Mouse (Mus musculus) erythroblast, adult 5-6 weeks (primary cell): ENCODE measurements around the gene Ifnl2. TPM values are rescaled to one million over a fixed set of nuclear protein-coding genes. Genes with fewer than 3 reads are reported as not detected.

Experiments
- ATAC-seq: replicated peaks from 2 replicates; pipeline ENCODE4 v1.8.0; 2016; ENCODE audit warnings: moderate number of reproducible peaks, mild to moderate bottlenecking, moderate TSS enrichment, inconsistent platforms; ENCODE audit not compliant: poor library complexity, low FRiP score, severe bottlenecking
- total RNA-seq, 2 experiments: library from RNA; stranded (forward) in 1 of 2; stranded (reverse) in 1 of 2; fragments of 150-400 nt in 1 of 2; fragments of 200-764, 138-1000 nt in 1 of 2; gene quantifications; 2 replicates each; pipeline versions ENCODE4 v1.2.3 to v1.2.4; 2015 to 2017; ENCODE audit warnings: low replicate concordance in 2 of 2

Gene Ifnl2
- total RNA-seq, 2 experiments from 2014 or later: not detected

DNA sequence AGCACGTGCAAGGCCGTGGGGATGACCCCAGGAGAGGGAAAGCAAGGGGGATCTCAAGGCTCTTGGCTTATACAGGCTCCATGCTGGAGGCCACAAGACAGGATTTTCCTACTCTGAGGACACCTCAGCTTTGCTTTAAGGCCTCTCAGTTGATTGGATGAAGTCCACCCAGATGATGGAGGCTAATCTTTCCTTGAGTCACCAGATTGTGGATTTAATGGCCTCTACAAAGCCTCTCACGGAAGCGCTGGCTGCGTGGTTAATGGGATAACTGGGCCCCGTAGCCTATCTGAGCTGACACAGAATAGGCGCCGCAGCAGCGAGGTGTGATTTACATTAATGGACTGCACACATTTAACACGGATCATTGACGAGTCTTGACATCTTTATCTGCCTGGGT is 14.8 kb downstream of the Ifnl2 start:
- no peak for ATAC-seq

DNA sequence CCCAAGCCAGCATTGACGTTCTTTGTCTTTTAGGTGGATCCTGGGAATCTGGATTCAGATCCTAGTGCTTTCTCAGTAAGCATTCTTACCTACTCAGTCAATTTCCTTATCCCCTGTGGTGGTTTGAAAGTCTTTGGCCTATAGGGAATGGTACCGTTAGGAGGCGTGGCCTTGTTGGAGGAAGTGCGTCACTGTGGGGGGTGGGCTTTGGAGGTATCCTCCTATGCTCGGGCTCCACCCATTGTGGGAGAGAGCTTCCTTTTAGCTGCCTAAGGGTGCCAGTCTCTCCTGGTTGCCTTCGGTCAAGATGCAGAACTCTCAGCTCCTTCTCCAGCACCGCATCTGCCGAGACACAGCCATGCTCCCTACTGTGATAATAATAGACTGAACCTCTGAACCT is 17.9 kb downstream of the Ifnl2 start:
- no peak for ATAC-seq

DNA sequence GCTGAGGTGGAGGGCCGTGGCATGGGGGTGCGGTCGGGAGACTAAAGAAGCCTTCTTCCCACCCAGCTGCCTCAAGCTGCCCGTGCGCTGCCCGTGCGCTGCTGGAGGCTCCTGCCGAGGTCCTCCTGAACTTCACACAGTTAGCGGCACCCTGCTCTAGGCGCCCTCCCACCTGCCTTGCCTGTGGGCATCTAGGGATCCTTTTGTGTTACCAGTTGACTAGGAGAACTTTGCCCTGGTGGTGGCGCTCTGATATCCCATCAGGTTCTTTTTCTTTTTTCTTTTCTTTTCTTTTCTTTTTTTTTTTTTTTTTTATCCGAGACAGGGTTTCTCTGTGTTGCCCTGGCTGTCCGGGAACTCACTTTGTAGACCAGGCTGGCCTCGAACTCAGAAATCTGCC is 19.4 kb downstream of the Ifnl2 start:
- ATAC-seq: no peak

DNA sequence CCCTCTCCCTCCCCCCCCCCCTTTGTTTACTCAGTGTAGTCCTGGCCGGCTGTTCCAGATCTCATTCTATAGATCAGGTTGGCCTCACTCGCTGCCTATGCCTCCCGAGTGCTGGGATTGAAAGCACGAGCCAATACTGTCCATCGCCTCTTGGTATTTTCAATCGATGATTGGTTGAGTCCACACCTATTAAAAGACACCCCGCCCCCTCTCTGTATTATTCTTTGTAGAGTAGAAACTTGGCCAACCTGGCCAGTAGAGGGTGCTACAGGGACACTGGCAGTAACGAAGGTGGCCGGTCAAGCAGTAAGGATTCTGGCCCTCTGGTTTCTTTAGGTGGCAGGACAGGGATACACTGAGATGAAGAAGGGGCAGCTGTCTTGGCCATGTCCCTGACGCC is 19.8 kb downstream of the Ifnl2 start:
- no peak for ATAC-seq

DNA sequence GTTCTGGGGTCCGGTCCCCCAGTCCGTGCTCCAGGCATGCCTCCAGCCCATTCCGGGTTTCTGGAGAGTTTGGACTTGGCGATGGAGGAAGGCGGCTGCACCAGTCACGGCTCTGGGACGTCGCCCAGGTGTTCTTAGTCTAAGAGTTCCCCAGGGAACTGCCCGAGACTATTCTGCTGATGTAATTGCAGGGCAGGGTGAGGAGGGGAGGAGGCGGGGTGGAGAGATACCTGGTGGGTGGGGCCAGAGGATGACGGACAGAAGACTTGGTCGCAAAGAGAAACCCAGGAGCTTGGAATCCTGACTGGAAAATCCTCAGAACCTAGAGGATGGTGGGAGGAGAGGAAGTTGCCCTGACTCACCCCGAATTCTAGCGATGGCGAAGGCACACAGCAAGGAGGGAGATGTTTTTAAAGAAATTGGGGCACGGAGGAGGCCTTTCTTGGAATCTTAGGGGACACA is 22.2 kb downstream of the Ifnl2 start:
- no peak for ATAC-seq

DNA sequence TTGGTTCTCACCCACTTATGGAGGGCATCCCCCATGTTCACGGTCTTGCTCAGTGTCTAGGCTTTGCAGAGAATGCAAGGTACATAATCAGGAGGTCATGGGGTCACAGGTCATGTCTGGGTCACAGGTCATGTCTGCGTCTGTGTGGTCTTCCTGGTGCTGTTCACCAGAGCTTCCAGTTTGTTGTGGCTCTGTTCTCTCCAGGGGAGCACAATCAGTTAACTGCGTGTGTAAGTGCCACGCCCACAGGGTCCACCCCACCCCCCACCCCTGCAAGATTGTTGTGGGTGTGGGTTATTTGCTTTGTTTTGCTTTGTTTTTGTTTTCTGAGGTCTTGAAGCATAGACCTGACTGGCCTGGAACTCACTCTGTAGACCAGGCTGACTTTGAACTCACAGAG is 26.1 kb downstream of the Ifnl2 start:
- no peak for ATAC-seq

DNA sequence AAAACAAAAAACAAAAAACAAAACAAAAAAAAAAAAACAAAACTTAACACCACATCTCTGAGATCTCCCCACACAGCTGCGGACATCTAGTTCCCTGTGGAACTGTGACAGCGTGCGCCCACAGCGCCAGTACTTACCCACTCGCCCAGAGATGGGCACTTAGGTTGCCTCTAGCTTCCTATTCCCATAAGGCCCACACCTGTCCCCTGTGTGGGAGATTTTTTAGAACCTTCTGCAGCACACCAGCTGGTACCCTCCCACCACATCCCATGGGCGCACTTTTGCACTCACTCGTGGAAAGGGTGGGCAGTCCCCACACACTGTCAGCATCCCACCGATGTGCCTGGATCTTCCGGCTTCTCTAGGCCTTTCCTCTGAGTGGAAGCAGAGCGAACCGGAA is 27.4 kb downstream of the Ifnl2 start:
- no peak for ATAC-seq

DNA sequence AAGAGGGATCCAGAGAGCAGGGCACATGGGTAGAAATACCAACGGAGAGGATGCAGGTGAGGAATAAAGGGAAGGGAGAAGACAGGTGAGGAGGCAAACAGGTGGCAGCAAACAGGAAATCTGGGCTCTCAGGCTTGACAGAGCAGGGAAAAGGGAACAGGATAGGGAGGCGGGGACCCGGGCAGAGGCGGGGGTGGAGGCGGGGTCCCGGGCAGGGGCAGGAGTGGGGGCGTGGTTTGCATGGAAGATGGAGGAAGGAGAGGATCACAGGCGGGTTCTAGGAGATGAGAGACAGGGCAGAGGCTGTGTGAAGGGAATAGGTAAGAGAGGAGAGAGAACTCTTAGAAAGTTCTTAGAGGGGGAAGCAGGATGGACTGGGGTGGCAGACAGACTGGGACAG is 31.4 kb downstream of the Ifnl2 start:
- ATAC-seq: no peak

DNA sequence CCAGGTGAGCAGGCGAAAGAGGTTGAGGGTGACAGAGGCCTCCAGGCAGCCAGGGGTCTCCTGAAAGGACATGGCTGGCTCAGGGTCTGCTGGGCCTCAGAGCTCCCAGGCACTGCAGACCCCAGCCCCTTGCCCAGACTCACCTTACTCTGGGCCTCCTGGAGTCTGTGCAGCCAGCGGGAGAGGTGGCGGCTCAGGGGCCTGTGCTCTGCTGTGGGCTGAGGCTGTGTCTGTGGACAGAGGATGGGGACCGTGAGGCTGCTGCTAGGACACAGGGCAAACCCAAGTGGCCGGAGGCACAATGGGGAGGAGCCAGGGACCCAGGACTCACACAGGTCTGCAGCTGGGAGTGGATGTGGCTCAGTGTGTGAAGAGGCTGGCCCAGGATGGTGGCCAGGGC is 32.9 kb downstream of the Ifnl2 start:
- peak; percentile 30; the same call in 1 of the 2 replicates for ATAC-seq

DNA sequence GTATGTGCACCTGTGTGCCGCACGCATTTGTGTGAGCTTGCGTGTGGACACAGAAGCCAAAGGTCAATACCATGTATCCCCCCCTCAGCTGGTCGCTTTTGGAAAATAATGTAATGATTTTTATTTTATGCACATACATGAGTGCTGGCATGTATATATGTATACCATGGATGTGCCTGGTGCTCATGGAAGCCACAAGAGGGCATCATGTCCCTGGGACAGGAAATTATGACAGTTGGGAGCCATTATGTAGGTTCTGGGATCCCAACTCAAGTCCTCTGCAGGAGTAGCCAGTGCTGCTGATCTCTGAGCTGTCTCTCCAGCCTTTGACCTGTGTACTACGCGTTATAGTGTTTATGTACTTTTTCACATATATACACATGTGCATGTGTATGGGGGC is 34.1 kb downstream of the Ifnl2 start:
- no peak for ATAC-seq

DNA sequence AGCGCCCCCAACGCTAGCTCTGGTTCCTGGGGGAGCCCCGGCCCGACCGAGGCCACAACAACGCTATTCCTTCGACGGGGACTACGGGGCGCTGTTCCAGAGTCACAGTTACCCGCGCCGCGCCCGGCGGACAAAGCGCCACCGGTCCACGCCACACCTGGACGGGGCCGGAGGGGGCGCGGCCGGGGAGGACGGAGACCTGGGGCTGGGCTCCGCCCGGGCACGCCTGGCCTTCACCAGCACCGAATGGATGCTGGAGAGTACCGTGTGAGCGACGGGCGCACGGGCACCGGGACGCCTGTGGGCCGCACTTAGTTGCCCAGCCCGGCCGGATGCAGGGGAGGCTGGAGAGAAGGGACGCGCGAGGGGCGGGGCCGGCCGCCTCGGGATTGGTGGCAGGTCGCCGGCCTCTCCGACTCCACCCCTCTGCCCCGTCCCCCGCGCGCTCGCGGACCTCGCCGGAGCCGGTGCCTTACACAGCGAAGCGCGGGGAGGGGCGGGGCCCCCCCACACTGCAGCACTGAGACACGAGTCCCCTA is 43.0 kb downstream of the Ifnl2 start:
- ATAC-seq: no peak

DNA sequence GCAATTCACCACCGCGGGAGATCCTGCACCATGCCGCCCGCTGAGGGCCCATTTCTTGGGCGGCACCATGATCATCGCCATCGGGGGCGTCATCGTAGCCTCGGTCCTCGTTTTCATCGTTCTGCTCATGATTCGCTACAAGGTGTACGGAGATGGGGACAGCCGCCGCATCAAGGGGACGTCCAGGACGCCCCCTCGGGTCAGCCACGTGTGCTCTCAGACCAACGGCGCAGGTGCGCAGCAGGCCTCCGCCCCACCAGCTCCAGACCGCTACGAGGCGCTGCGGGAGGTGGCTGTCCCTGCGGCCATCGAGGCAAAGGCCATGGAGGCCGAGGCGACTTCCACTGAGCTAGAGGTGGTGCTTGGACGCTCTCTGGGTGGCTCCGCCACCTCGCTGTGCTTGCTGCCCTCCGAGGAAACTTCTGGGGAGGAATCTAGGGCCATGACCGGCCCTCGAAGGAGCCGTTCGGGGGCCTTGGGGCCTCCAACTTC is 43.5 kb downstream of the Ifnl2 start:
- ATAC-seq: no peak

DNA sequence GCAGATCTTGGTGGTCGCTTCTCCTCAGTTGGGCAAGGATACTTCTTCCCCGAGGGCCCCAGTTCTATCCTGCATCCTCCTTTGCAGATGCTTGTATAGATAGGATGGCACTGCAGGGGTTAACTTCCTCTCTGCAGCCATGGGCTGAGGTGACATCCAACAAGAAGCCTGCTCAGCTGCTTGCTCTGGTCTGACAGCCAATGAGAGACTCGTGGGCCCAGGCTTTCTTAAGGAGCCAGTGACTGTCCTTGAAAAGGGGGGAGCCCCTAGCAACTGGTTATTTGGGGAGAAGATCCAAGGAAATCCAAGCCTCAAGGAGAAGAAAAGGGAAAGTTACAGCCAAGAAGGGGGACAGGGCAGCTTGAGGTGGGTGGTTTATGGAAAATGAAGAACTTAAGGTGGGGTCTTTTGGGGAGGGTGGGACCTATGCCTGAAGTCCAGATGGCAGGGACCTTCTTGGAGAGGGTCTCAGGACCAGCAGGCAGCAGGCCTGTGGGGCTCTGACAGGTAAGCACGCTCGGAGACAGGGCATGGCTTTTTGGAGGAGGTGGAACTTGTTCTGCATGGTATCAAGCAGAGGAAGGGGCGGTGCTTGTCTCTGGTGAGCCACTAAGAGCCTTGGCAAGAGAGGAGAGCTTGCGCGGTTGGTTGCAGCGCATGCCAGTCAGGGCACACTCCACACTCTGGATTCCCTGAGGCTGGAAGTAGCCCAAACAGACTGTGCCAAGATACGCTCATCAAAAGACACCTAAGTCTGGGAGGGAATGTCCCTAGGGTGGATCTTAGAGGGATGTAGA is 45.6 kb downstream of the Ifnl2 start:
- no peak for ATAC-seq

DNA sequence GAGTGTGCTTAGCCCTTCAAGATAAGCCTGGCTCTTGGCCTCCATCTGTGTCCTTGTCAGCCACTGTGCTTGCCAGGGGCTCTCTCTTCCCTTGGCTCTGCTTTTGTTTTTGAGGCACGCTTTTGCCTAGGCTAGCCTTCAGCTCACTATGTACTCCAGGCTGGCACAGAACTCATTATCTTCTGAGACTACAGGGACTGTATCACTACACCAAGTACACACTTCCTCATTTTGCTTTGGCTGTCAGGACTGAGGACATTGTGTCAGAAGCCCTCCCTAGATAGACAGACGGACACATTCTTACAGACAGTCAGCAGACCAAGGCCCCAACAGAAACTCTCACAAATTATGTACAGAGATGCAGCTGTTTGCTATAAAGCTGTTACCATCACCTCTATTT is 47.5 kb downstream of the Ifnl2 start:
- no peak for ATAC-seq

DNA sequence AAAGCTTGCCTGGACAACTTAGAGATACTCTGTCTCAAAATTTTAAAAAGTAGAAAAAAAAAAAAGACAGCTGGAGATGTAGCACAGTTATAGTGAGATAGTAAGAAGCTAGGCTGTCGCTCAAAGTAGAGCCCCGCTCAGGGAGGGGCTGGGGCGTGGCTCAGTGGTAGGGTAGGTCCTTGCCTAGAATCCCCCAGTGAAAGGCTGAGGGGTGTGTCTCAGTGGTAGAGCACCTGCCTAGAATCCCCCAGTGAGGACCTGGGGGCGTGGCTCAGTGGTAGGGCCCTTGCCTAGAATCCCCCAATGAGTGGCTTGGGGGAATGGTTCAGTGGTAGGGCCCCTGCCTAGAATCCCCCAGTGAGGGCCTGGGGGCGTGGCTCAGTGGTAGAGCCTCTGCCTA is 49.9 kb downstream of the Ifnl2 start:
- ATAC-seq: no peak

Other genes with a start within 250 kb of the Ifnl2 start
- gene Eid2, start 242.6 kb downstream of the Ifnl2 start, total RNA-seq (2015; ENCODE audit: low replicate concordance): not detected in 2 replicates
- gene Eid2, start 242.6 kb downstream of the Ifnl2 start, total RNA-seq (2017; ENCODE audit: low replicate concordance): 0.34 and 0.42 TPM in 2 replicates
- gene Eid2b, start 232.7 kb downstream of the Ifnl2 start, total RNA-seq (2015; ENCODE audit: low replicate concordance): 0.58 TPM in 1 of 2 replicates, not detected in the other
- 1.7 and 3.0 TPM in 2 replicates for gene Eid2b, start 232.7 kb downstream of the Ifnl2 start, total RNA-seq (2017; ENCODE audit: low replicate concordance)
- not detected in 2 replicates for gene Selenov, start 219.3 kb downstream of the Ifnl2 start, total RNA-seq (2015; ENCODE audit: low replicate concordance)
- not detected in 2 replicates for gene Selenov, start 219.3 kb downstream of the Ifnl2 start, total RNA-seq (2017; ENCODE audit: low replicate concordance)
- gene Dll3, start 208.2 kb downstream of the Ifnl2 start, total RNA-seq (2015; ENCODE audit: low replicate concordance): not detected in 2 replicates
- gene Dll3, start 208.2 kb downstream of the Ifnl2 start, total RNA-seq (2017; ENCODE audit: low replicate concordance): not detected in 2 replicates
- gene Timm50, start 198.4 kb downstream of the Ifnl2 start, total RNA-seq (2015; ENCODE audit: low replicate concordance): 6.3 and 13.2 TPM in 2 replicates
- gene Timm50, start 198.4 kb downstream of the Ifnl2 start, total RNA-seq (2017; ENCODE audit: low replicate concordance): 6.7 and 9.4 TPM in 2 replicates
- 15.9 and 18.6 TPM in 2 replicates for gene Supt5, start 171.7 kb downstream of the Ifnl2 start, total RNA-seq (2015; ENCODE audit: low replicate concordance)
- gene Supt5, start 171.7 kb downstream of the Ifnl2 start, total RNA-seq (2017; ENCODE audit: low replicate concordance): 21.6 and 24.4 TPM in 2 replicates
- gene Rps16, start 159.8 kb downstream of the Ifnl2 start, total RNA-seq (2015; ENCODE audit: low replicate concordance): 649 and 667 TPM in 2 replicates
- gene Rps16, start 159.8 kb downstream of the Ifnl2 start, total RNA-seq (2017; ENCODE audit: low replicate concordance): 67.6 and 181 TPM in 2 replicates
- 4.4 and 6.1 TPM in 2 replicates for gene Plekhg2, start 137.9 kb downstream of the Ifnl2 start, total RNA-seq (2015; ENCODE audit: low replicate concordance)
- gene Plekhg2, start 137.9 kb downstream of the Ifnl2 start, total RNA-seq (2017; ENCODE audit: low replicate concordance): 0.98 and 4.1 TPM in 2 replicates
- gene Zfp36, start 130.2 kb downstream of the Ifnl2 start, total RNA-seq (2015; ENCODE audit: low replicate concordance): 47.0 and 53.2 TPM in 2 replicates
- 7.7 and 15.1 TPM in 2 replicates for gene Zfp36, start 130.2 kb downstream of the Ifnl2 start, total RNA-seq (2017; ENCODE audit: low replicate concordance)
- 6.3 and 9.0 TPM in 2 replicates for gene Med29, start 117.7 kb downstream of the Ifnl2 start, total RNA-seq (2015; ENCODE audit: low replicate concordance)
- 3.4 TPM in 1 of 2 replicates, not detected in the other for gene Med29, start 117.7 kb downstream of the Ifnl2 start, total RNA-seq (2017; ENCODE audit: low replicate concordance)
- gene Paf1, start 117.5 kb downstream of the Ifnl2 start, total RNA-seq (2015; ENCODE audit: low replicate concordance): 26.1 and 32.9 TPM in 2 replicates
- gene Paf1, start 117.5 kb downstream of the Ifnl2 start, total RNA-seq (2017; ENCODE audit: low replicate concordance): 16.7 and 24.7 TPM in 2 replicates
- gene Gmfg, start 73.0 kb downstream of the Ifnl2 start, total RNA-seq (2015; ENCODE audit: low replicate concordance): 69.4 and 105 TPM in 2 replicates
- gene Gmfg, start 73.0 kb downstream of the Ifnl2 start, total RNA-seq (2017; ENCODE audit: low replicate concordance): 115 and 118 TPM in 2 replicates
- 6.9 TPM in 1 of 2 replicates, not detected in the other for gene Lrfn1, start 58.5 kb downstream of the Ifnl2 start, total RNA-seq (2015; ENCODE audit: low replicate concordance)
- not detected in 2 replicates for gene Lrfn1, start 58.5 kb downstream of the Ifnl2 start, total RNA-seq (2017; ENCODE audit: low replicate concordance)
- gene Ifnl3, start 12.4 kb upstream of the Ifnl2 start, total RNA-seq (2015; ENCODE audit: low replicate concordance): not detected in 2 replicates
- not detected in 2 replicates for gene Ifnl3, start 12.4 kb upstream of the Ifnl2 start, total RNA-seq (2017; ENCODE audit: low replicate concordance)
- not detected in 2 replicates for gene Sycn, start 30.4 kb upstream of the Ifnl2 start, total RNA-seq (2015; ENCODE audit: low replicate concordance)
- gene Sycn, start 30.4 kb upstream of the Ifnl2 start, total RNA-seq (2017; ENCODE audit: low replicate concordance): not detected in 2 replicates
- 0.84 TPM in 1 of 2 replicates, not detected in the other for gene Nccrp1, start 36.8 kb upstream of the Ifnl2 start, total RNA-seq (2015; ENCODE audit: low replicate concordance)
- not detected in 2 replicates for gene Nccrp1, start 36.8 kb upstream of the Ifnl2 start, total RNA-seq (2017; ENCODE audit: low replicate concordance)
- gene Samd4b, start 87.7 kb upstream of the Ifnl2 start, total RNA-seq (2015; ENCODE audit: low replicate concordance): 7.3 and 11.9 TPM in 2 replicates
- 3.1 and 4.8 TPM in 2 replicates for gene Samd4b, start 87.7 kb upstream of the Ifnl2 start, total RNA-seq (2017; ENCODE audit: low replicate concordance)
- 3.1 and 3.5 TPM in 2 replicates for gene Pak4, start 87.7 kb upstream of the Ifnl2 start, total RNA-seq (2015; ENCODE audit: low replicate concordance)
- gene Pak4, start 87.7 kb upstream of the Ifnl2 start, total RNA-seq (2017; ENCODE audit: low replicate concordance): 2.0 and 6.4 TPM in 2 replicates
- gene Acp7, start 120.9 kb upstream of the Ifnl2 start, total RNA-seq (2015; ENCODE audit: low replicate concordance): not detected in 2 replicates
- not detected in 2 replicates for gene Acp7, start 120.9 kb upstream of the Ifnl2 start, total RNA-seq (2017; ENCODE audit: low replicate concordance)
- gene Fbxo27, start 182.4 kb upstream of the Ifnl2 start, total RNA-seq (2015; ENCODE audit: low replicate concordance): 1.7 TPM in 1 of 2 replicates, not detected in the other
- 0.28 TPM in 1 of 2 replicates, not detected in the other for gene Fbxo27, start 182.4 kb upstream of the Ifnl2 start, total RNA-seq (2017; ENCODE audit: low replicate concordance)
- 1.3 TPM in 1 of 2 replicates, not detected in the other for gene Fbxo17, start 206.3 kb upstream of the Ifnl2 start, total RNA-seq (2015; ENCODE audit: low replicate concordance)
- 2.4 TPM in 1 of 2 replicates, not detected in the other for gene Fbxo17, start 206.3 kb upstream of the Ifnl2 start, total RNA-seq (2017; ENCODE audit: low replicate concordance)
- 31.1 and 44.8 TPM in 2 replicates for gene Mrps12, start 231.4 kb upstream of the Ifnl2 start, total RNA-seq (2015; ENCODE audit: low replicate concordance)
- gene Mrps12, start 231.4 kb upstream of the Ifnl2 start, total RNA-seq (2017; ENCODE audit: low replicate concordance): 6.1 and 8.1 TPM in 2 replicates
- gene Sars2, start 231.5 kb upstream of the Ifnl2 start, total RNA-seq (2015; ENCODE audit: low replicate concordance): 0.84 TPM in 1 of 2 replicates, not detected in the other
- gene Sars2, start 231.5 kb upstream of the Ifnl2 start, total RNA-seq (2017; ENCODE audit: low replicate concordance): 1.8 and 4.3 TPM in 2 replicates
- gene Ccer2, start 245.7 kb upstream of the Ifnl2 start, total RNA-seq (2015; ENCODE audit: low replicate concordance): not detected in 2 replicates
- not detected in 2 replicates for gene Ccer2, start 245.7 kb upstream of the Ifnl2 start, total RNA-seq (2017; ENCODE audit: low replicate concordance)